Mouse (Mus musculus) hindbrain, embryonic 11.5 days (tissue): Measurements from ENCODE around the gene Ddc. TPM values are rescaled to one million over a fixed set of nuclear protein-coding genes. Genes with fewer than 3 reads are reported as not detected.

Experiments used
- ATAC-seq: fragments of 200-750 bp; cut with Nextera tagmentation; 2 replicates; pipeline ENCODE4 v1.8.0; 2017; ENCODE audit warnings: mild to moderate bottlenecking, moderate TSS enrichment, moderate library complexity; ENCODE audit not compliant: low FRiP score
- DNase-seq: peaks from one replicate; pipeline ENCODE4 v3.0.0-alpha.2; 2015; ENCODE audit warnings: low spot score
- H3K27ac ChIP-seq: fragments of 300-500 bp; sonication (generic); 2 replicates; pipeline ENCODE4 v1.5.1; 2014; ENCODE audit warnings: mild to moderate bottlenecking, low read depth, low read length
- H3K27me3 ChIP-seq: fragments of 300-500 bp; sonication (generic); 2 replicates; pipeline ENCODE4 v1.6.1; 2014; ENCODE audit warnings: mild to moderate bottlenecking, low read length, moderate library complexity, mixed read lengths; ENCODE audit not compliant: control insufficient read depth, insufficient read depth
- H3K36me3 ChIP-seq: fragments of 300-500 bp; sonication (generic); 2 replicates; pipeline ENCODE4 v1.6.1; 2014; ENCODE audit warnings: mild to moderate bottlenecking, low read length, moderate library complexity, mixed read lengths; ENCODE audit not compliant: control insufficient read depth, insufficient read depth
- H3K4me1 ChIP-seq: fragments of 300-500 bp; sonication (generic); replicated peaks from 2 replicates; pipeline ENCODE4 v1.6.1; 2014; ENCODE audit warnings: low read length, mixed read lengths; ENCODE audit not compliant: control insufficient read depth, insufficient read depth
- H3K4me2 ChIP-seq: fragments of 300-500 bp; sonication (generic); replicated peaks from 2 replicates; pipeline ENCODE4 v1.6.1; 2014; ENCODE audit warnings: mild to moderate bottlenecking, low read depth, low read length
- H3K4me3 ChIP-seq: fragments of 300-500 bp; sonication (generic); 2 replicates; pipeline ENCODE4 v1.5.1; 2014; ENCODE audit warnings: low read depth, low read length
- H3K9ac ChIP-seq: fragments of 300-500 bp; sonication (generic); 2 replicates; pipeline ENCODE4 v1.6.1; 2014; ENCODE audit warnings: low read depth, low read length
- H3K9me3 ChIP-seq: fragments of 300-500 bp; sonication (generic); 2 replicates; pipeline ENCODE4 v1.6.1; 2016; ENCODE audit warnings: low read length; ENCODE audit not compliant: control insufficient read depth
- WGBS: fragments of 180-500 bp; shearing (Covaris S2); extraction: QIAGEN DNeasy Blood & Tissue Kit; methylation state at CpG from one replicate; pipeline ENCODE4 v1.1.7; 2014; 5-methylcytosine and 5-hydroxymethylcytosine counted together
- polyA plus RNA-seq: library from polyadenylated mRNA; unstranded; fragments of >200 nt; fragmentation: Nextera tagmentation; extraction: Ambion mirVana; gene quantifications from 2 replicates; pipeline ENCODE4 v1.2.1, GENCODE M21; 2014

Ddc gene
- polyA plus RNA-seq, 1 experiment from 2014 or later = 14.3 TPM

- H3K36me3 ChIP-seq = no peaks in the 10 kb centered on the region
- H3K9me3 ChIP-seq = no peaks in the 10 kb centered on the region
- ATAC-seq (no peak), DNase-seq (no peak)
- H3K4me2 ChIP-seq = no peak overlapping the region
- no peaks in the 10 kb centered on the region for H3K27me3 ChIP-seq
- 92% methylated on average over 1 of the region's 1 CpGs for WGBS
- H3K4me3 ChIP-seq = no peak overlapping the region
- peaks cover 6% of the 10 kb centered on the region; the same call in 1 of the 2 replicates for H3K4me1 ChIP-seq
- no peak overlapping the region for H3K9ac ChIP-seq
- H3K27ac ChIP-seq = no peak overlapping the region
Observed at GRCm38 (mm10) chr11:11893769-11894168, 4.2 kb downstream of the Ddc start.

GRCm38 (mm10) chr11:11892993-11893602 lies 4.8 kb downstream of the Ddc start:
- Histone ChIP-seq H3K27me3 (no peaks in the 10 kb centered on the region), H3K27ac (no peak overlapping the region), H3K9ac (no peak overlapping the region), H3K4me2 (no peak overlapping the region), H3K36me3 (no peaks in the 10 kb centered on the region), H3K9me3 (no peaks in the 10 kb centered on the region), H3K4me1 (peaks cover 6% of the 10 kb centered on the region; the same call in 1 of the 2 replicates), H3K4me3 (no peak overlapping the region)
- DNase-seq (no peak), ATAC-seq (no peak)
- WGBS = 50% methylated on average over 10 of the region's 10 CpGs

- Histone ChIP-seq H3K27ac (no peak overlapping the region), H3K4me3 (no peak overlapping the region), H3K9ac (no peak overlapping the region), H3K4me2 (no peak overlapping the region), H3K36me3 (no peaks in the 10 kb centered on the region), H3K4me1 (peaks cover 6% of the 10 kb centered on the region; the same call in 1 of the 2 replicates), H3K27me3 (no peaks in the 10 kb centered on the region), H3K9me3 (no peaks in the 10 kb centered on the region)
- DNase-seq (no peak), ATAC-seq (no peak)
Observed at GRCm38 (mm10) chr11:11891832-11892231, 6.1 kb downstream of the Ddc start.

- H3K36me3 ChIP-seq = no peaks in the 10 kb centered on the region
- H3K9ac ChIP-seq = no peak overlapping the region
- DNase-seq = no peak
- ATAC-seq = peak; percentile 62
- H3K4me3 ChIP-seq = no peak overlapping the region
- H3K9me3 ChIP-seq = no peaks in the 10 kb centered on the region
- peaks cover 6% of the 10 kb centered on the region; the same call in 1 of the 2 replicates for H3K4me1 ChIP-seq
- H3K27me3 ChIP-seq = no peaks in the 10 kb centered on the region
- no peak overlapping the region for H3K4me2 ChIP-seq
- no peak overlapping the region; the same call in 1 of the 2 replicates for H3K27ac ChIP-seq
- WGBS = 48% methylated on average over 10 of the region's 10 CpGs
Observed at GRCm38 (mm10) chr11:11890139-11890741, 7.7 kb downstream of the Ddc start.

- Histone ChIP-seq H3K36me3 (no peaks in the 10 kb centered on the region), H3K4me3 (no peak overlapping the region), H3K4me2 (no peak overlapping the region), H3K9ac (no peak overlapping the region), H3K27ac (no peak overlapping the region), H3K4me1 (peaks cover 9% of the 10 kb centered on the region; the same call in 1 of the 2 replicates), H3K9me3 (no peaks in the 10 kb centered on the region), H3K27me3 (no peaks in the 10 kb centered on the region)
- no peak for DNase-seq
- no peak for ATAC-seq
- WGBS = 80% methylated on average over 3 of the region's 3 CpGs
Observed at GRCm38 (mm10) chr11:11888727-11889126, 9.2 kb downstream of the Ddc start.

GRCm38 (mm10) chr11:11888051-11888450 lies 9.9 kb downstream of the Ddc start:
- H3K4me1 ChIP-seq = peaks cover 9% of the 10 kb centered on the region; the same call in 1 of the 2 replicates
- no peaks in the 10 kb centered on the region for H3K9me3 ChIP-seq
- no peak overlapping the region for H3K27ac ChIP-seq
- no peak overlapping the region for H3K4me2 ChIP-seq
- ATAC-seq = no peak
- H3K36me3 ChIP-seq = no peaks in the 10 kb centered on the region
- no peak for DNase-seq
- H3K4me3 ChIP-seq = no peak overlapping the region
- H3K9ac ChIP-seq = no peak overlapping the region
- 72% methylated on average over 3 of the region's 3 CpGs for WGBS
- H3K27me3 ChIP-seq = no peaks in the 10 kb centered on the region

- DNase-seq (no peak), ATAC-seq (no peak)
- H3K4me3 ChIP-seq = no peak overlapping the region
- no peaks in the 10 kb centered on the region for H3K9me3 ChIP-seq
- H3K9ac ChIP-seq = no peak overlapping the region
- no peaks in the 10 kb centered on the region for H3K27me3 ChIP-seq
- H3K27ac ChIP-seq = no peak overlapping the region
- peaks cover 9% of the 10 kb centered on the region; the same call in 1 of the 2 replicates for H3K4me1 ChIP-seq
- no peaks in the 10 kb centered on the region for H3K36me3 ChIP-seq
- H3K4me2 ChIP-seq = no peak overlapping the region
- 42% methylated on average over 4 of the region's 4 CpGs for WGBS
Observed at GRCm38 (mm10) chr11:11886403-11886998, 11.4 kb downstream of the Ddc start.

GRCm38 (mm10) chr11:11885921-11886320 lies 12.0 kb downstream of the Ddc start:
- peak; percentile 36; the same call in 1 of the 2 replicates for ATAC-seq
- no peak overlapping the region for H3K9ac ChIP-seq
- 3% methylated on average over 3 of the region's 3 CpGs for WGBS

More at GRCm38 (mm10) chr11:11885921-11886320, 12.0 kb downstream of the Ddc start:
- no peak for DNase-seq
- Histone ChIP-seq H3K36me3 (no peaks in the 10 kb centered on the region), H3K27ac (no peak overlapping the region), H3K4me3 (no peak overlapping the region), H3K27me3 (no peaks in the 10 kb centered on the region), H3K9me3 (no peaks in the 10 kb centered on the region), H3K4me2 (no peak overlapping the region), H3K4me1 (peaks cover 9% of the 10 kb centered on the region; the same call in 1 of the 2 replicates)
